Mouse (Mus musculus) C2C12 (cell line): ENCODE data around the gene Dock2.

Experiments
- CTCF ChIP-seq: IDR thresholded peaks from one replicate; pipeline ENCODE4 v1.5.1; 2011; ENCODE audit not compliant: control insufficient read depth, insufficient read depth, insufficient read length
- MAX ChIP-seq: IDR thresholded peaks from one replicate; pipeline ENCODE4 v1.6.1; 2011; ENCODE audit warnings: mild to moderate bottlenecking, control low read depth
- MYOG ChIP-seq: IDR thresholded peaks from one replicate; pipeline ENCODE4 v1.6.1; 2011; ENCODE audit not compliant: control insufficient read depth, insufficient read length; ENCODE audit errors: extremely low read depth
- USF1 ChIP-seq: IDR thresholded peaks from one replicate; pipeline ENCODE4 v1.6.1; 2011; ENCODE audit warnings: low read depth, mild to moderate bottlenecking, control low read depth, moderate library complexity

DNA sequence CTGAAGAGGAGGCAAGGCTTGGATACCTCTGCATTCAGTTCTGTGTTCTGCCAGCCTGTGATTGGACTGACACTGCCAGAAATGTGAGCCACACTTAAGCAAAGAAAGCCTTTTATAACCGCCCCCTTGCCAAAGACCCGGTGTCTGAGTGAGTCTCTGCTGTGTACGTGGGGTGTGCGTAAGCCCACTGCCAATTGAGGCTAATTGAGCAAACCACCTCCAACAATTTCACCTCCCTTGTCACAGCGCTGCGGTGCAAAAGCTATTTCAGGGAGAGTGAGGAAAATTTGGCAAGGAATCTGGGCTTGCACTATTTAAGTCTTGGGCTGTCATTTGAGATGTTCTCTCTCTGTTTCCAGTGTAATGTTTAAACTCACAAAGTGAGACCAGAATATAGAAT is 362.6 kb downstream of the Dock2 start:
- no peak for TF ChIP-seq CTCF
- TF ChIP-seq MYOG, result no peak
- no peak for TF ChIP-seq MAX
- TF ChIP-seq USF1, result no peak
